Mouse (Mus musculus) left cerebral cortex, adult 8-10 months (tissue): ENCODE measurements around the gene Rasa3. TPM values are rescaled to one million over a fixed set of nuclear protein-coding genes. Genes with fewer than 3 reads are reported as not detected.

Experiments
- DNase-seq, 2 experiments: peaks; one replicate each; pipeline ENCODE4 v3.0.0; 2022; ENCODE audit warnings: low spot score in 2 of 2
- total RNA-seq, 4 experiments: library from RNA; stranded (reverse); gene quantifications; 2 replicates each; pipeline ENCODE4 v1.2.4; 2022

Gene Rasa3
- total RNA-seq, 4 experiments from 2014 or later: 63.9 to 72.0 (median 69.5) TPM

DNA sequence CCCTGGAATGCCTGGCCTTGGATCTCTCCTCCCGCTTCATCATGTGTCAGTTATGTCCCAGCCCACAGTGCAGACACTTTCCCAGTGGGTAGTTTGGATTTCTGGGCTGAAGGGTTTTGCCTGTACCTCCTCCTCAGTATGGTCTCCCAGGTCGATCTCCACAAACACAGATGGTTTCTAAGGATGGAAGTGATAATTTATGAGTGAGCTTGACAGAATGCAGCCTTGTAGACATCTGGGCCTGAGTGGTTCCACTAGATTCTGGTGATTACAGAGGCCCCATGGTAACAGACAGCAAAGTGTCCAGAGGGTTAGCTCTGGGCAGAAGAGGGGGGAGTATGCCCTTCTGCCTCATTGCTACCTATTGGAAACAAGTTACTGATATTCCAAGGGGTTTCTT is 119.9 kb downstream of the Rasa3 start:
- no peak for DNase-seq

DNA sequence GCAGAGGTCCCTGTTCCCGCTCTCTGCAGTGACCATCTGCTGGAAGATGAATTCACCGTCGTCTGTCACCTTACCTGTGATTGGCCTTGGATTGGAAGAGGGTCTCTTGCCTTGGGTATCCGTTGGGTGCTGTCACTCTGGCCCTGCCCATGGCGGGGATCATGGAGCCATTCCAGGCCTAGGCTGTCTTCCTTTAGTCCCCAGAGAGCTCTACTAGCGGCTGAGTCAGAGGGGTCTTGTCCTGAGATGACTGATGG is 125.9 kb downstream of the Rasa3 start:
- DNase-seq: no peak

DNA sequence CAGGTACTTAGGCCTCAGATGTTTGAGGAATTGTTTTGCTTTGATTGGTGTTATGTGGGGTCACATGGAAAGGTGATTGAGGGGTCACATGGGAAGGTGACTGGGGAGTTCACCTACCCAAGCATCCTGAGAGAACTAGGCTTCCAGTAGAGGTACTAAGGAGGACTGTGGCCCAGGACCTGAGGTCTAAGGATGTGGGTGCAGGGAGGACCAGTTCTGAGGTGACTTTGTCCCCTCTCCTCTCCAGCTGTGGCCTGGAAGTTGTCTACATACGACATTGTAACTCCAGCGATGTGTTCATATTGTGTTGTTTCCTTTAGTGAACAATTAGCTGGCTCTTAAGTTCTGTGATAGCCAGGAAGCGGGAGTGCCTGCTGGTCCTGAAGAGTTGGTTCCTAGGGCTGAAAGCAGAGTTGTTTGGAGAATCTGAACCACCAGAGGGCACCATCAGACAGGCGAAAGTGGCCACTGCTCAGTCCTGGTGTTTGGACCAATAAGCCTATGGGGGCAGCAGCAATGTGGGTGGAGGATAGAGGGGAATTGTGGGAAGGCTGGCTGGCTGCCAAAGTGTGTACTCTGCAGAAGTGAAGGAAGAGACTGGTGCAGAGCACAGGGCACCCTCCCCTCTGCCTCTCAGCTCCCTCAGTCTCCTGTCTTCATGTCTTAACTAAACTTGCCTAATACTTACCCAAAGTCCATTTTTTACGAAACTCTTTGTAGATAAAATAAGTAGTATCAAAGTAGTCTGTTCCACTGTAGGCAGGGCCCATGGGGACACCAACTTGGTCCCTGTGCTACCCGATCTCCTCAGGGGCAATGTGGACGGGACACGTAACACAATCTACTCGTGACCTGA is 126.5 kb downstream of the Rasa3 start:
- peak; percentile 80 to 93 for DNase-seq

DNA sequence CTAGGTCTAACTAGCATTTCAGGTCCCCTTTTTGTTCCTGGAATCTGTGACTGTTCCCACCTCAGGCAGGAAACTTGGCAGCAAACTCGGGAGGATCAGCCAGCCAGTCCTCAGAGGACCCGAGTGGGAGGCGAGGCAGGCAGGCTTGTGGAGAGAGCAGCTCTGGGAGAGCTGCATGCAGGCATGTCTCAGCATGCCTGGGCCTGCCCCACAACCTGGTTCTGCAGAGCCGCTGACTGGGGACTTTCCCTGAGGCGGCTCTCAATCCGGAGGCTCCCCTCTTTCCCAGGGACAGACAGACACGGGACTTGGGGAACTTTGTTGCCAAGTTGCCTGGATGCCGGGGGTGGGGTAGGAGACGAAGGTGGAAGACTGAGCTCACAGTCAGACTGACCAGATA is 128.6 kb downstream of the Rasa3 start:
- peak in 1 of 2 experiments; percentile 31 for DNase-seq

DNA sequence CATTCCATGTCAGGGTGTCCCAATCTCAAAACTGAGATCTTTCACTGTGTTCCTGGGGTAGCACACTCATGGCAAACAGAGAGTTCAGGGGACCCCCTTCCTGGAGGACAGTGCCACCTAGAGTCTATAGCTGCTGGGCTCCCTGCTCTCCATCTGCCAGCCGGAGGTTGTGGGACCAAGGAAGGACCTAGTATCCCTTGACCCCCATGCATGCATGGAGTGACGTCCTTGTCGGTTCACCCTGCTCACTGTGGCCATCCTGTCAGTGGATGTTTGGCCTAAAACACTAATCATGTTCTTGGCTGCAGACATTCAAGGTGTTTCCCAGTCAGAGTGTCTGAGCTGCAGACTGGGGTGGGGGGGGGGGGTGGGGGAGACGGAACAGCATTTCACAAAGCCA is 129.2 kb downstream of the Rasa3 start:
- DNase-seq: no peak

DNA sequence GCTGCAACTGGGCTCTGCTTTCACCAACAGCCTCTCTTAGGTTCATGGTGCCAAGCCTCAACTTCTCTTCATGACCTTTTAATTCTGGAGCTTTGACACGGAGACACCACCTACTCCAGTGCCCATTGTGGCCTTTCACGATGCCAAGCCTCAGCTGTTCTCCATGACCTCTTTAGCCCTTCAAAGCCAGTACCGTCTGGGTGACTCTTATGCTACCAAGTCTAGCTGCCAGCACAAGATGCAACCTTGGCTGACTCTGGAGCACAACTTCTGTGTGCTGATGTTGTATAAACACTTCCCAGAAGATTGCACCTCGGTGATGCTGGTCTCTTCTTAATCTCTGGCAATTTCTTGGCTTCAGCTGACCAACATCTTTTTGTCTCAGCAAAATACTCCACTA is 131.0 kb downstream of the Rasa3 start:
- DNase-seq: no peak

DNA sequence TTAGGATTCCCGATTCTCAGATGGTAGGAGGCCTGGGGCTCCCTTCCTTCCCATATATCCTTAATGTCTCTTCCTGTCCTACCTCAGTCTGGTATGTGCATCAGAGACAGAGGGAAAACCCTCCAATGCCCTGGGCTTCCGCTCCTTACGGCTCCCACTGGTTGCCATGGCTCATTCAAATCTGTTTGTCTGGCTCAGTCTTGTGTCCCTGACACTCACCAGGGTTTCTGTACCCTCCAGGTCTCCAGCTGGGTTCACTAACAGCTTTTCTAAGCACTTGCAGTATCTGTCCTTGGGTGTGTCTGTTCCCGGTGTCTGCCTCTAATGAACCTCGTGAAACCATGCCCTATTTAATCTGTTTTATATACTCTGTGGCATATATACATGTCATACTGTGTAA is 135.9 kb downstream of the Rasa3 start:
- no peak for DNase-seq

DNA sequence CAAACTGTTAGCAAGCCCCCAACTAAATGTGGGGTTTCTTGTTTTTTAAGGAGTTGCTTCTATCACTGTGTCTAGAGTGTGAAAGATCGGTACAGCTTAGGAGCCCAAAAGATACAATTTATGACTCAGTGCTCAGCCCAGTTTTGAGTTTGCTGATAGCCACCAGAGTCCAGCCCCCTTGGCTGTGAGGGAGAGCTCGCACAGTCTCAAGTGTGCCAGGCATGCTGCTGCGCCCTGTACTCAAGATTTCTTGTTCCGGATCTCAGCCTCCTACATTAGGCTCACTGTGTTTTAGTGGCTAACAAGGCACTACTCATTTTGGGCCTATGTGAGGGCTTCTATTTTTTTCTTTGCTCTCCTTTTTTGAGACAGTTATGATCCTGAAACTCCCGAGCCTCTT is 137.3 kb downstream of the Rasa3 start:
- no peak for DNase-seq

DNA sequence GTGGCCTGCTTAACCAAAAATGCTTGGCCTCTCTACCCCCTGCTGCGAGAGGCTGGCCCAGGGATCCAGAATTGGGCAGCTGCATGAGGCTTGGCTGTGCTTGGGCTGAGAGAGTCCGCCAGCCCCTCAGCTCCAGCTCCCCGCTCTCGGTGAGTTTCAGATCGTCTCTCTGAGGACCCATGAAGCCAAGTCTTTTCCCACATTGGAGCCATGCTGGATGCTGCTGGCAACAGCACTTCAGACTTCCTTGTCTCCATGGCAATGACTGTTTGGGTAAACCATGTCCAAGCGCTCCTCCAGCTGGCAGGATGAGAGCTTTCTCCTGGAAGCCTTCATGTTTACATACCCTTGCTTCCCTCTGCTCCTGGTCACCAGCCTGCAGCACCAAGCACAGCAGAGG is 138.6 kb downstream of the Rasa3 start:
- peak in 1 of 2 experiments; percentile 64 for DNase-seq

DNA sequence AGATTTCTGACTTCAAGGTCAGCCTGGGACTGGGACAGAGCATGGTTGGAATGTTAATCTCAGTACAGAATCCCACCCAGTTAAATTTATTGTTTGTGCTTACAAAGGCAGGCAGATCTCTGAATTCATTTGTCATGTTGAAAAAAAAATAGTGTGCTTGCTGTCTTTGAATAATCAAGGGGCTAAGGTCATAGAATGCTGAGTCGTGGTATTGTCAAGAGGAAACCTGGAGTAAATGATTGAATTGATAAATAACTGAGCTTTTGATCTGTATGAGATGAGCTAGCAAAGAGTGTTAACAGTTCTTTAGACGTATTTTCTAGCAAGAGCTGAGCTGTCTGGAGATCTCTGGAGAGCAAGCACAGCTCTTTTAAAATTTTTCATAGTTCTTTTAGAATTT is 140.3 kb downstream of the Rasa3 start:
- no peak for DNase-seq

DNA sequence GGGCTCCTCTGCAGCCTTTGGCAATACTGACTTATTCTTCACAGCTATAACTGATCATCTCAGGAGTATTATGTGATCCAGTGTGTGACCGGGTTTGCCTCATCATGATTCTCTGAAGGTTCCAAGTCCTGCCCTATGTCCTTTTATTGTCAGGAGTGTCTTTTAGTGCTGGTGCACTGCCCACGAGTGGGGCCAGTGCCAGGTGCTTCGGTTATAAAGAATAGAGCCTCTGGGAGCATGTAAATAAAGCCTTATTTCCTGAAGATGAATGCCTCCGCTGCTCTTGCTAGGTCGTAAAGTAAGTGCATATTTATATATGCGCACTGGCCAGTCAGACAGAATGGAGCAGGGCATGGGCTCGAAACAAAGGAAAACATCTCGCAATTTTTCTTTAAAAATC is 144.3 kb downstream of the Rasa3 start:
- DNase-seq: no peak

DNA sequence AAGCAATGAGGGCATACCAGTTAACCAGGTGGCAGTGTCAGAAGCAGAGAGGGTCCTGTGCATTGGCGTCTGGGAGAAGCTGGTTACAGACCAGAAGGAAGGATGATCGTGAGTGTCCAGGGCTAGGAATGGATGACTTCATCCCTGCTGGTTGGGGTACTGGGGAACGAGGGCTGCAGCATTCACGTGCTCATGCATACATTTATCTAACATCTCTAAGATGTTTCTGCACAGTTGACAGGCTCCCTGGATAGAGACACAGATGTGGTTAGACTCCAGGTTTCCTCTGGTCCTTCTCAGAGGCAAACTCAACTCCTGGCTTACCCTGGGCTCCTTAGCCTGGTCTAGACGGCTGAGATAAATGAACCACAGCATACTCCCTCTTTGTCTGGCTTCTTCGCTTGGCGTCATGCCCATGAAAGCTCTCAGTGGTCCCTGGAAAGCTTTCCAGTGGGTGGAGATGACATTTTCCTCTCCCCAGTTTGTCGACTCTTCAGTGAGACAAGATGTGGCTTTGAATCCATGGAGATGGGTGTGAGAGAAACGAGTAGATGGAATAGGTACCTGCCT is 145.7 kb downstream of the Rasa3 start:
- DNase-seq: no peak

DNA sequence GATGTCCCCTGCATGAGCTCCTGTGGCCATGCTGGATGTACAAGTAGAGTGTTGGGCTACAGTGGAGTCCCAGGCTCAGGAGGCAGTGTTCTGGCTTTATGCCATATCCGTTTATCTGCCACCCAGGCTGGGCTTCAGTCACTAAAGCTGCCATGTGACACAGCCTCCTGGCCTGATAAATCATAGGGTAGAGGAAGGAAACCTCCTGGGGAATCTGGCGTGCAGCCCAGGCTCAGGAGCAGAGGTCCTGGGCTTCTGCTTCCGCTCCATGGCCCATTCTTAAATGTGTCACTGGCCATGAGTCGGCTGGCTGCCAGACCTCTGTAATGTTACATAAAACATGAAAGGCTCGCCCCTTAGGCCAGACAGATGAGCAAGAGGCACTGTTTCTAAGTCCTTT is 146.5 kb downstream of the Rasa3 start:
- peak in 1 of 2 experiments; percentile 55 for DNase-seq

DNA sequence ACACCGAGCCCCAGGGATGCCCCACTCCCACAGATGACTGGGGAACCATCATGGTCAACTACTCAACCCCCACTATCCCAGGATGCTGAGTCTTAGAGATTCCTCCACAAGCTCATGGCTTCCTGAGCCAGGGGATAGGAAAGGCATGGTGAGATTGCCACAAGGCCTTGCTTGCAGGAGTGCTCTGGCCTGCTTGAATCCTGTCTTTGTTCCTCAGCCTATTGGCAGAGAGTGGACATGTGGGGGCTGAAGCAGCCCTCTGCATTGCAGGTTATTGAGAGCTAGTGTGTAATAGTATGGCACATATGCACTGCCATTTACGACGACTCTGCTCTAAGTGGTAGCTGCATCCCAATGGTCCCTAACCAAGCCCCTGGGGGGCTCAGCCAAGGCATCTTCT is 147.0 kb downstream of the Rasa3 start:
- DNase-seq: no peak

DNA sequence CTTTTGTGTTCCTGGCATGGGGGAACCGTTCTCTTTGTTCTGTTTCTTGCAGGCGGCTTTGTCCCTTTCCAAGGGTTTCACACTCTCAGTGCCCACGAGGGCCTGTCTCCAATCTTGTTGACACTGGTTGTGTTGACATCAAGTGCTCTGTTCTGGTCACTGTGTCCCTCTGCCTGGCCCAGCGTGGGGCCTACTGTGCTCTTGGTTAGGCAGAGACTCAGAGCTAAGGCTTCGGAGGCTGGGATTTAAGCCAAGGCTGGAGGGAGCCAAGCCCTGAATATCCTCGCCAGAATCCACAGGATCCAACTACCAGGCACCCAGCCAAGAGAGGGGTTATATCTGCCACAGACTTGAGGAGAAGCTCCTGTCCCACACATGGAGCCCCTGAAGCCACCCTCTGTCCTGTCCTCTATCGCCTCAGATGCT is 147.5 kb downstream of the Rasa3 start:
- peak in 1 of 2 experiments; percentile 60 for DNase-seq

DNA sequence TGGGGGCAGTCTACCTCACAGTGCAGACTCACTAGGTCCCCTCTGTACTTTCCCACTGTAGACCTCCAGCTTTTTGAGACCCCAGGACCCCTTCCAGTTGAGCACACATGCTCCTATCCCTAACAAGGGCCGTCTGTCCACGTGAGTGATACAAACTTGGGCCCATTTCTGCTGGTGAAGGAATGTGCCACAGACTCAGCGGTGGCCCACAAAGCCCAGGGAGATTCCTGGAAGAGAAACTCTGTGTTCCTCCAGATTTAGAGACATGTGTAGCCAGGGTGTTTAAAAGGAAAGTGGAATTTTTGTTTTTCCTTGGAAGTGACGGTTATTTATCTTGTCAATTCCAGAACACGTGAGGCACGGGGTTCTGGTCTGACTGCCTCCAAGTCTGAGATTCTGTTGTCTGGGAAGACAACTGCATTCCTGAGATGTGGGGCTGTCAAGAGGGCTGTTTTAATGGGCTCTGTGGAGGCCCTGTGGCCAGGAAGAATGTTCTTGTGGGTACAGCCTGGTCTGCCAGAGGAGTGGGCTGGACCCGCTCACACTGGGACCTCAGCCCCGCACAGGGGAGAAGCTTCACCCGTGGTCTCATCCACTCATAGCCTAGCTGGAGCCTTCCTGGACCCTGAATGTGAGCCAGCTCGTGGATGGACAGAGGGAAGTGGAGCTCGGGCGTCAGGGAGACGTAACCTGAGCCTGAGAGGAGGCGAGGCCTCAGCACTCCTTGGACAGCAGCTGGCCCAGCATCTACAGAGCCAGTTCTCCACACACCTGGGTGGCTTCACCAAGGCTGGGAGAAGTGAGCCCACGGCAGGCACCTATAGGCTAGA is 148.2 kb downstream of the Rasa3 start:
- no peak for DNase-seq

DNA sequence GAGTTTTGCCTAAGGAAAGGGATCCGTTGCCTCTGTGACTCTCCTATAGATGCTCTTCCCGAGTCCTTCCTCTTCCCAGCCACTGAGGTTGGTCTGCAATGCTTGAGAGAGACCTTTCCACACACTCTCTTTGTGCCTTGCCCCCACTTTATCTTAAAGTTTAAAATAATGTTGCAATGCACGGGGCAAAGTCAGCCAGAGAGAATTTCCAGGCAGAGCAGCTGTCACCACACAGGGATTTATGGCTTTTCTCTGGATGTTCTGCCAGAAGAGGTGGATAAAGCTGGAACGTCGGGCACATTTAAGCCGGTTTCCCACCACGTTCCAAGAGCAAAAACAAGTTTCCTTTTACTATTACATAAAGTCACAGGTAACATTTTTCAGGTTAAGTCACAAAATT is 156.0 kb downstream of the Rasa3 start:
- DNase-seq: no peak

DNA sequence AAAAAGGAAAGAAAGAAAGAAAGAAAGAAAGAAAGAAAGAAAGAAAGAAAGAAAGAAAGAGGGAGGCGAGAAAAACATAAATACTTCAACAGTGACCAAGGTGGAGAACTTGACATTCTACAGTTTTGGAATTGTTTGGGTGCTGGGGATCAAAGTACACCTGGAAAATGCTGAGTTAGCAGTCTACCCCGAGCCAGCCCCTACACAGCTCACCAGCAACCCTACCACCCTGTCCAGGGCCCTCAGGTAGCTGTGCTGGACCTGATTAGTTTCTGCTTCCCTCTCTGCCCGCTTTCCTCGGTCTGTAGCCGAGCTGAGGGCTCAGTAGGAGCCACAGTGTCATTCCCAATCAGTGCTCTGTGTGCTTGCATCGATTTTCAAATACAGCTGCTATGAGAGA is 157.1 kb downstream of the Rasa3 start:
- DNase-seq: no peak

DNA sequence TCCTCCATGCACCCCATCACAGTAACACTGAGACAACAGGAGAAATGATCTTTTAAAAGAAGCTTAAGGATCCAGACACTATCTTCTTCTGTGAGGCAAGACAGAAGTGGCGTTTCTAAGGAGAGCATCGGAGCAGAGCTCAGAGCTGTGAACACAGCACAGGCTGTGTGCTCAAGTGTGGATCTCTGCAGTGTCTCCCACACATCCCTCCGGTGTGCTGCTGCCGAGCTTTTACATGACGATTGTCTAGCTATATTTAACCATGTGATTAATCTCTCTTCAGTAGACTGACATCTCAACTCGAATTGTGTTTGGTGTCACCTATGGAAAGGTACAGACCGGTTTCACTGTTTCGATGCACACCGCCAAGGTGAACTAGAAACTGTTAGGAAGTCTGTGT is 157.9 kb downstream of the Rasa3 start:
- peak in 1 of 2 experiments; percentile 56 for DNase-seq

DNA sequence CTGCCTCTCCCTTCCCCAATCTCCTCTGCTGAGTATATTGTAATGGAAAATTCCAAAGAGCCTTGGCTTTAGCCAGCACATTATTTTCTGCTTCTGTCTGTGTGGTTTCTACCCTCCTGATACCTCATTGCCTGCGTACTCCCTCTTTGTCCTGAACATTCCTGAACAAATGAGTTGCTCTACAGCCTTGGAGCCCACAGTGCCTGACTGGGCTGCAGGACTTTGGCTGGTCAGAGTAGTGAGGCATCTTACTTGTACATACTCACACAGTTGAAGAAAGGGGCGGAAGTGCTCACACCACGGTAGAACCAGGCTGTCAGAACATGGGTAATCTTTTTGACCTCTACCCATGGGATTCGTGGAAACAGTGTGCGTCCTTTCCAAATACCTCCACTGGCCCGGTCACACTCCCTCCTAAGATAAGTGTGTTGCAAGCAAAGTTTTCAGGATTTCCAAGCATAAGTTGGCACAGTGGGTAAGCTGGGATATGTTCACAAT is 160.1 kb downstream of the Rasa3 start:
- no peak for DNase-seq
